Mouse (Mus musculus) lung, postnatal 0 days (tissue): ENCODE measurements at regions not wholly inside any gene's neighbourhood (a gene's known extent, or its start where the extent isn't known, plus 50 kb on each side); places are given as distances from the start of the nearest gene placed in this dataset.

Experiments
- CTCF ChIP-seq: IDR thresholded peaks from 2 replicates; pipeline ENCODE4 v1.5.1; 2016; ENCODE audit warnings: antibody characterized with exemption, mild to moderate bottlenecking
- EP300 ChIP-seq: IDR thresholded peaks from 2 replicates; pipeline ENCODE4 v1.6.1; 2016; ENCODE audit warnings: antibody characterized with exemption, mild to moderate bottlenecking, control low read depth

DNA sequence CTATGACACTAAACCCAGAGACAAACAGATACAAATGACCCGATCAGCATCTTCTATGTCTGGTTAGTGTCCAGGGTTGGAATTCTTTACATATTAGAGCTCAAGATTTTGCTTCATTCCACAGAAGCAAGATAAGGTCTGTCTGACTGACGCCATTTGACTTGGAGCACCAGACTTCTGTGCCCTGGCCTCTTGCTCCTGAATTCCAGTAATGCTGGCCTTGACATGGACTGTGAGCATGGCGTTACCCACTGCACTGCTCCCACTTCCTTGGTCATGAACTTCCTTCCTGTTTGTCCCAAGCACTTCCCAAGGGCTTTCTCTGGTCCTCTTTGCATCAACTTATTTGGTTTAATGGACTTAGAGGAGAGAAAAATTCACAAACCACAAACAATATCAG lies 225.6 kb upstream of the Igfbp3 start:
- no peak for TF ChIP-seq CTCF
- no peak for TF ChIP-seq EP300
